Mouse (Mus musculus) monocyte, adult 5-6 weeks (primary cell): ENCODE measurements around the gene Acbd5. TPM values are rescaled to one million over a fixed set of nuclear protein-coding genes. Genes with fewer than 3 reads are reported as not detected.

Experiments used
- total RNA-seq: library from RNA; stranded (forward); fragments of 200-1000, 200-491, 200-594 nt; gene quantifications from 3 replicates; pipeline ENCODE4 v1.2.3, GENCODE M21; 2017

The Acbd5 gene
- total RNA-seq, 1 experiment from 2014 or later: 81.4 TPM

Other genes with a start within 250 kb of the Acbd5 start
- 9.2 to 14.2 TPM (median 11.3 TPM) in 3 replicates for gene Pdss1, start 172.6 kb upstream of the Acbd5 start, total RNA-seq
- gene Abi1, start 27.9 kb upstream of the Acbd5 start, total RNA-seq: 253 to 335 TPM (median 321 TPM) in 3 replicates
- gene Mastl, start 87.9 kb downstream of the Acbd5 start, total RNA-seq: 0.19 to 0.85 TPM (median 0.57 TPM) in 3 replicates
- gene Yme1l1, start 88.2 kb downstream of the Acbd5 start, total RNA-seq: 127 to 152 TPM (median 136 TPM) in 3 replicates
- 1.3 TPM in 1 of 3 replicates, not detected in the others for gene 4931423N10Rik, start 139.3 kb downstream of the Acbd5 start, total RNA-seq